Mouse (Mus musculus): ENCODE data around the gene Tmem128.

GRCm38 (mm10) chr5:38285724-38286123 lies 25.7 kb downstream of the Tmem128 start:
- TF ChIP-seq GATA1 (IDR thresholded peaks at IDR 0.05; ENCODE audit: borderline replicate concordance, low read length) (no peak), FLI1 (IDR thresholded peaks at IDR 0.05; ENCODE audit: low read length) (no peak)

All from megakaryocyte, embryonic 14.5 days (primary cell).